Mouse (Mus musculus): Measurements from ENCODE around the gene Wscd2.

DNA sequence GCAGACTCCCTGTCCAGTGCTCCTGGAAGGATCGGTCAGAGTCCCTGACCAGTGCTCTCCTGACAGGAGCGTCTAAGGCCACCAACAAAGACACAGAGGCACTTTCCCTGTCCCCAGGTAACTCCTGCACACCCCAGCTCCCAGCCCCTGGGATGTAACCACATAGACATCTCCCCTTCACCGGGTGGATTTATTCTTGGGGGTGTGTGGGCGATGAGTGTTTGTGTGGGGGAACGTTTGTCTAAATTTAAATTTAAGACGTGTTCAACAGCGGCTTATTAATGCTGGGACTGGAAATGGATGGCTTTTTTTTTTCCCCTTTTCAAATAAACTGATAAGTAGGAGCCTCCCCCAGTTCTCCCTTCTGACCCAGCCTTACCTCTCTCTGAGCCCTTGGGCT is 49.7 kb downstream of the Wscd2 start:
- no peak for TF ChIP-seq CTCF (IDR thresholded peaks at IDR 0.05; ENCODE audit: insufficient read depth, low read length)
- TF ChIP-seq POLR2A (IDR thresholded peaks at IDR 0.05; ENCODE audit: borderline replicate concordance, extremely low read depth, low read depth, low read length): no peak
